Mouse (Mus musculus): ENCODE measurements at regions not wholly inside any gene's neighbourhood (a gene's known extent, or its start where the extent isn't known, plus 50 kb on each side); places are given as distances from the start of the nearest gene placed in this dataset.

- DNase-seq = no peak
- intact Hi-C loops (cut with DNase I; ENCODE audit: low total_unique reads) = no loop called here
Measured at GRCm38 (mm10) chr14:64592176-64592575, 488.1 kb downstream of the Prss52 start.

GRCm38 (mm10) chr14:64592706-64593320 is 488.7 kb downstream of the Prss52 start:
- DNase-seq = no peak
- intact Hi-C loops (cut with DNase I; ENCODE audit: low total_unique reads) = no loop called here

GRCm38 (mm10) chr14:64593564-64593963 is 489.5 kb downstream of the Prss52 start:
- no peak for DNase-seq
- intact Hi-C loops (cut with DNase I; ENCODE audit: low total_unique reads) = no loop called here

GRCm38 (mm10) chr14:64594021-64594561 is 490.0 kb downstream of the Prss52 start:
- no peak for DNase-seq
- intact Hi-C loops (cut with DNase I; ENCODE audit: low total_unique reads) = no loop called here

- intact Hi-C loops (cut with DNase I; ENCODE audit: low total_unique reads) = no loop called here
- no peak for DNase-seq
Measured at GRCm38 (mm10) chr14:64594811-64595522, 490.9 kb downstream of the Prss52 start.

GRCm38 (mm10) chr14:64595523-64595889 is 491.4 kb downstream of the Prss52 start:
- DNase-seq = no peak
- intact Hi-C loops (cut with DNase I; ENCODE audit: low total_unique reads) = no loop called here

GRCm38 (mm10) chr14:64595891-64596290 is 491.8 kb downstream of the Prss52 start:
- intact Hi-C loops (cut with DNase I; ENCODE audit: low total_unique reads) = no loop called here
- no peak for DNase-seq

GRCm38 (mm10) chr14:64597218-64597617 is 493.1 kb downstream of the Prss52 start:
- intact Hi-C loops (cut with DNase I; ENCODE audit: low total_unique reads) = no loop called here
- DNase-seq = no peak

Small RNAs in the stretch of these regions (microRNA-seq; reads per million reads assigned to microRNA genes)
- 0 reads per million in 2 experiments for gene Mir124a-1
- 0 reads per million in 2 experiments for gene Mir3078

Data from gastrocnemius, postnatal 14 days (tissue).